Mouse (Mus musculus) pancreas, adult 10 weeks (tissue): ENCODE measurements around the gene Slc2a1. TPM values are rescaled to one million over a fixed set of nuclear protein-coding genes. Genes with fewer than 3 reads are reported as not detected.

Experiments used
- polyA plus RNA-seq: library from polyadenylated mRNA; stranded (reverse); fragments of 350-450 nt; fragmentation: Illumina TruSeq; extraction: RNeasy Lipid Tissue Mini Kit (QIAGEN cat#74804); gene quantifications from one replicate; pipeline ENCODE4 v1.2.3, GENCODE M21; 2015; ENCODE audit warnings: low read depth, low replicate concordance; ENCODE audit not compliant: insufficient read depth

The Slc2a1 gene
- 4.1 TPM for polyA plus RNA-seq

DNA sequence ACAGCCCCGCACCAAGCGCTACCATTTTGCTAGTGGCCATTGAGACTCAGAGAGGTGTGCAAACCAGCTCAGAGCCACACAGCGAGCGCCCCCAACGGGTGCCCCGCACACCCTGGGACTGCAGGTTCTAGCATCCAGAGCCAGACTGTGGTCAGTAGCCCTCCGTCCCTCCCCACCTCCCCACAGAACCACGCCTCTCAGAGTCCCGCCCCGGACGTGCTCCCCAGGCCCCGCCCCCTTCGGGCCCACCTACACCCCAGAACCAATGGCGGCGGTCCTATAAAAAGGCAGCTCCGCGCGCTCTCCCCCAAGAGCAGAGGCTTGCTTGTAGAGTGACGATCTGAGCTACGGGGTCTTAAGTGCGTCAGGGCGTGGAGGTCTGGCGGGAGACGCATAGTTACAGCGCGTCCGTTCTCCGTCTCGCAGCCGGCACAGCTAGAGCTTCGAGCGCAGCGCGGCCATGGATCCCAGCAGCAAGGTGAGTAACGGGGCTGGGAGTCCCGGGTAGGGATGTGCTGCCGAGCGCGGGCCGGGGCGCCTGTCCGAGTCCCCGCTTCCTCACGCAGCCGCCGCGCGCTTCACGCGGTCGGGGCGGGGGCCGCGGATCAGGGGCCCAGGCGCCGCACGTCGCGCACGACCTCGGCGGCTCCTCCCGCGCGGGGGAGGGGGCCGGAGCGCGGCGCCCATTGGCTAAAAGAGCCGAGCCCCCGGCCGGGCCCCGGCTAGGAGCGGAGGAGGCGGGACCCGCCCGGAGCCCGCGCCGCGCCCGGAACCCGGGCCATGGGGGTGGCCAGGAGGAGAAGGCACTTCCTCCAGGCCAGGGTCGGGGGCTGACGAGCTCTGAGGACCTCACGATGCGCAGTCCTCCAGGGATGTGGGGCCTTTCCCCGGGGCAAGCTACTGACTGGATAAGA, at the start of gene Slc2a1:
Slc2a1 (plus strand) TSS at position 217 of the 914 bp plus-strand sequence.

GRCm38 (mm10) chr4:119173851-119174453, 65.4 kb downstream of the Slc2a1 start, which contains the start of gene Zfp691:
Gene Zfp691, minus strand, starts transcription at chr4:119174195.

Other genes with a start within 250 kb of the Slc2a1 start
- not detected for gene Olfr1331, start 244.1 kb upstream of the Slc2a1 start, polyA plus RNA-seq
- gene Olfr1330, start 220.1 kb upstream of the Slc2a1 start, polyA plus RNA-seq: not detected
- gene Olfr1329, start 191.2 kb upstream of the Slc2a1 start, polyA plus RNA-seq: not detected
- not detected for gene Olfr1328, start 170.1 kb upstream of the Slc2a1 start, polyA plus RNA-seq
- gene Lao1, start 147.1 kb upstream of the Slc2a1 start, polyA plus RNA-seq: not detected
- 3.7 TPM for gene Zfp691, start 65.5 kb downstream of the Slc2a1 start, polyA plus RNA-seq
- not detected for gene Ermap, start 81.3 kb downstream of the Slc2a1 start, polyA plus RNA-seq
- 5.2 TPM for gene Svbp, start 86.6 kb downstream of the Slc2a1 start, polyA plus RNA-seq
- not detected for gene Tmem269, start 109.5 kb downstream of the Slc2a1 start, polyA plus RNA-seq
- 1.6 TPM for gene AU022252, start 124.0 kb downstream of the Slc2a1 start, polyA plus RNA-seq
- gene P3h1, start 124.2 kb downstream of the Slc2a1 start, polyA plus RNA-seq: 5.2 TPM
- gene Cldn19, start 146.7 kb downstream of the Slc2a1 start, polyA plus RNA-seq: not detected
- gene Ybx1, start 185.9 kb downstream of the Slc2a1 start, polyA plus RNA-seq: 82.7 TPM
- 6.9 TPM for gene Ppih, start 211.8 kb downstream of the Slc2a1 start, polyA plus RNA-seq